Mouse (Mus musculus) forelimb bud, embryonic 11.5 days (tissue): ENCODE measurements around the gene Mindy2.

Experiments used
- DNase-seq: peaks from one replicate; pipeline ENCODE4 v3.0.0-alpha.2; 2012; ENCODE audit warnings: low read depth, low spot score

The Mindy2 gene

GRCm38 (mm10) chr9:70668048-70668447 is 11.1 kb upstream of the Mindy2 start:
- DNase-seq = no peak

- DNase-seq = no peak
These were observed 9.8 kb upstream of the Mindy2 start for GRCm38 (mm10) chr9:70666811-70667210.

- DNase-seq = no peak
These were observed 8.6 kb upstream of the Mindy2 start for GRCm38 (mm10) chr9:70665372-70666145.

- DNase-seq = no peak
These were observed 7.9 kb upstream of the Mindy2 start for GRCm38 (mm10) chr9:70664847-70665246.

- no peak for DNase-seq
These were observed 1.3 kb upstream of the Mindy2 start for GRCm38 (mm10) chr9:70658266-70658665.

GRCm38 (mm10) chr9:70656130-70657007 is 605 bp downstream of the Mindy2 start, which contains the start of gene Gm10642:
Gm10642 (plus strand) TSS chr9:70656251.
- DNase-seq = no peak

GRCm38 (mm10) chr9:70655764-70656129 is 1.2 kb downstream of the Mindy2 start:
- no peak for DNase-seq

- DNase-seq = no peak
These were observed 2.5 kb downstream of the Mindy2 start for GRCm38 (mm10) chr9:70654496-70654895.

- no peak for DNase-seq
These were observed 3.1 kb downstream of the Mindy2 start for GRCm38 (mm10) chr9:70653875-70654274.

- no peak for DNase-seq
These were observed 4.8 kb downstream of the Mindy2 start for GRCm38 (mm10) chr9:70652221-70652620.

- no peak for DNase-seq
These were observed 6.0 kb downstream of the Mindy2 start for GRCm38 (mm10) chr9:70650994-70651393.

- DNase-seq = no peak
These were observed 6.7 kb downstream of the Mindy2 start for GRCm38 (mm10) chr9:70650260-70650659.

- DNase-seq = no peak
These were observed 20.2 kb downstream of the Mindy2 start for GRCm38 (mm10) chr9:70636748-70637147.

- no peak for DNase-seq
These were observed 25.3 kb downstream of the Mindy2 start for GRCm38 (mm10) chr9:70631665-70632064.

- DNase-seq = no peak
These were observed 27.3 kb downstream of the Mindy2 start for GRCm38 (mm10) chr9:70629711-70630110.

- DNase-seq = no peak
These were observed 45.8 kb downstream of the Mindy2 start for GRCm38 (mm10) chr9:70611026-70611673.

- DNase-seq = no peak
These were observed 54.7 kb downstream of the Mindy2 start for GRCm38 (mm10) chr9:70602186-70602845.

- DNase-seq = no peak
These were observed 58.7 kb downstream of the Mindy2 start for GRCm38 (mm10) chr9:70598271-70598670.

- no peak for DNase-seq
These were observed 65.5 kb downstream of the Mindy2 start for GRCm38 (mm10) chr9:70591486-70591885.

- no peak for DNase-seq
These were observed 66.2 kb downstream of the Mindy2 start for GRCm38 (mm10) chr9:70590775-70591174.

- no peak for DNase-seq
These were observed 69.8 kb downstream of the Mindy2 start for GRCm38 (mm10) chr9:70587171-70587570.

GRCm38 (mm10) chr9:70585172-70585571 is 71.8 kb downstream of the Mindy2 start:
- DNase-seq = no peak
